Mouse (Mus musculus) induced T-regulatory cell, adult 2 months (primary cell): Measurements from ENCODE around the gene Ermp1.
A peak's percentile ranks its signal among the peaks of the same experiment; 100 is the strongest.
"Not testable (repeated sequence)": the region's sequence is repeated elsewhere in the genome, so short reads cannot be mapped to it uniquely, and the experiment has no call there.

Source experiments
- DNase-seq: peaks from one replicate; pipeline ENCODE4 v3.0.0-alpha.2; 2012; ENCODE audit warnings: low read depth

Ermp1 gene

GRCm38 (mm10) chr19:29596985-29597384 is 51.2 kb downstream of the Ermp1 start:
- peak; percentile 46 for DNase-seq

GRCm38 (mm10) chr19:29596276-29596675 is 51.9 kb downstream of the Ermp1 start:
- DNase-seq = no peak

DNA sequence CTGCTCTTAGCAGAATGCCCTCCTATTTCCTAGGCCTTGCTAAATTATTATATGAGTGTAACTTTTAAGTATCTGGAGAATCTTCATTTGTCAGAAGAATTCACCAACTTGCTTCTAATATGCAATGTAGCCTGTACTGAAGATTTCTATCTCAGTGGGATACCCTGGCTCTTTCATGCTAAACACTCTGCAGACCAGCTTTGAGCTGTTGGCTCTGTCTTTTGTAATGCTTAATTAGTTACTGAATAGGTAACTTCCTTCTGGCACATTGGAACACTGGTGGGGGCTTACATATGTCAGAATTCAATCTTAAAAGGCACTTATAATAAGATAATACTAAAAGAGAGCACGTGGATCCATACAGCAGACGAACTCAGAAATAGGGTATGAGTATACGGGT is 54.4 kb downstream of the Ermp1 start:
- not testable (repeated sequence) for DNase-seq

DNA sequence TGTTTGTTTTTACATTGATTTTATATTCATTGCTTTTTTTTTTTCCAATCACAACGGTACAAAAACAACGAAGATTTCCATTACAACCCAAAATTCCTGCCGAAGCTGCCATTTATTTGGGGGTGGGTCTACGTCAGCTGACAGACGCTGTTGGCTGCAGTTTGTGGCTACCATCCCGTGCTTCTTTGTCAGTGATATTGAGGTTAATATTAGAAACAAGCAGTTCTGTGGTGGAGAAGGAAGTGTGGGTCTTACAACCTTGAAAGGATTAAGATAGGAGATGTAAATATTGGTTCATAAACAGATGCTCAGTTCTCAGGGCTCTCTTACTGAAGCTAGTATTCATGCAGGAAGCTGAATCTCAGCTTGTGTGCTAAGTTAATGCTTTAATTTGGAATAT is 64.5 kb downstream of the Ermp1 start:
- no peak for DNase-seq

DNA sequence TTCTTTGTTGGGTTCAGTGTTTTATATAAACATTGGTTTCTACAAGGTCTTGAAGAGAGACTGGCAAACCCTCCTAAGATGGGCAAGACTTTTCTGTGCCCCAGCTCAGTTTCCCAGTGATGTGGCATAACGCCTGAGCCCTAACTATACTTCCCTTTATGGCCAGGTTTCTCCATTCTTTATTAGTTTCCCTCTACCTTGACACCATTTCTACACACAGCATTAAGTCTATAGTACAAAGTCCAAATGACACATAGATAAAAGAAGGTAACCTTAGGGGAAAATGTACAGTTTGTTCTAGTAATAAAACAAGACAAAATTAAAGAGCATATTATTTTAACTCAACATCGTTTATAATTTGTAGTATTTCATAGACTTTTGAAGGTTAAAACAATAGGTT is 65.8 kb downstream of the Ermp1 start:
- DNase-seq = no peak

DNA sequence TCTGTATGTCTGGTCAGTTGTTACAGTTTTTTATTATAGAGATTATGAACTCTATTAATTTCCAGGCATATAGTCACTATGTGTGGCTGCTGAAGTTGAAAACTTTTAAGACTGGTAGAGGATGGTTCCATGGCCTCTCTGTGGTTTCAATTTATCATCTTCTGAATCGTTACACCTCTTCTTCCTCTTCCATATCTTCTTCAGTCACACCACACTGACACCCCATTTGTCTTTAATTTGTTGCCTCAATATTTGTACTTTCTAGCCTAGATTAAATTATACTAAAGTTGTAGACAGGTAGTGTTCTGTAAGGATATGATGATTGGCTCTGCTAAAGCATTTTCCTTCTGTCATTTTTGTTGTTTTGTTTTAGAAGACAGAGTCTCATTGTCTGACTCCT is 81.7 kb downstream of the Ermp1 start:
- no peak for DNase-seq

GRCm38 (mm10) chr19:29563258-29563779 is 84.9 kb downstream of the Ermp1 start:
- peak; percentile 77 for DNase-seq

GRCm38 (mm10) chr19:29562603-29563002 is 85.6 kb downstream of the Ermp1 start:
- DNase-seq = no peak

- DNase-seq = no peak
Observed at GRCm38 (mm10) chr19:29562166-29562565, 86.0 kb downstream of the Ermp1 start.
